Mouse (Mus musculus): ENCODE results near the gene Thsd7a. TPM values are rescaled to one million over a fixed set of nuclear protein-coding genes. Genes with fewer than 3 reads are reported as not detected.

Gene Thsd7a
- total and polyA plus RNA-seq, 2 experiments, result 0.13 to 0.37 TPM

- no peaks in the 10 kb centered on the region for H3K79me2 ChIP-seq (ENCODE audit: control insufficient read depth, insufficient read depth, low read length)
- H3K27me3 ChIP-seq (ENCODE audit: control insufficient read depth, insufficient read depth, low read length), result no peaks in the 10 kb centered on the region
- DNase-seq (ENCODE audit: extremely low read depth, low read depth, low spot score), result no peak
- TF ChIP-seq CTCF (IDR thresholded peaks at IDR 0.05; ENCODE audit: low read depth, low read length) (no peak), POLR2A (IDR thresholded peaks at IDR 0.05; ENCODE audit: extremely low read depth, insufficient read depth, low read length) (no peak)
- no peak overlapping the region for H3K27ac ChIP-seq (replicated peaks; ENCODE audit: insufficient read depth, low read depth, low read length)
- no peaks in the 10 kb centered on the region for H3K4me1 ChIP-seq (ENCODE audit: control insufficient read depth, insufficient read depth, low read length)
- no peaks in the 10 kb centered on the region for H3K36me3 ChIP-seq (ENCODE audit: control insufficient read depth, insufficient read depth, low read length)
- no peak overlapping the region for H3K4me3 ChIP-seq (ENCODE audit: insufficient read depth, low read depth, low read length)
- no peak overlapping the region for H3K9ac ChIP-seq (ENCODE audit: low read depth, low read length)
Observed at GRCm38 (mm10) chr6:12519121-12519520, 230.1 kb downstream of the Thsd7a start.

GRCm38 (mm10) chr6:12518283-12518903, 230.8 kb downstream of the Thsd7a start:
- WGBS, result 91% methylated on average over 9 of the region's 9 CpGs
- Histone ChIP-seq H3K27me3 (ENCODE audit: control insufficient read depth, insufficient read depth, low read length) (no peaks in the 10 kb centered on the region), H3K4me1 (ENCODE audit: control insufficient read depth, insufficient read depth, low read length) (no peaks in the 10 kb centered on the region), H3K27ac (replicated peaks; ENCODE audit: insufficient read depth, low read depth, low read length) (no peak overlapping the region), H3K9ac (ENCODE audit: low read depth, low read length) (no peak overlapping the region), H3K36me3 (ENCODE audit: control insufficient read depth, insufficient read depth, low read length) (no peaks in the 10 kb centered on the region), H3K4me3 (ENCODE audit: insufficient read depth, low read depth, low read length) (no peak overlapping the region), H3K79me2 (ENCODE audit: control insufficient read depth, insufficient read depth, low read length) (no peaks in the 10 kb centered on the region)
- no peak for DNase-seq (ENCODE audit: extremely low read depth, low read depth, low spot score)
- no peak for TF ChIP-seq CTCF (IDR thresholded peaks at IDR 0.05; ENCODE audit: low read depth, low read length)
- no peak for TF ChIP-seq POLR2A (IDR thresholded peaks at IDR 0.05; ENCODE audit: extremely low read depth, insufficient read depth, low read length)

GRCm38 (mm10) chr6:12517726-12518125, 231.5 kb downstream of the Thsd7a start:
- H3K36me3 ChIP-seq (ENCODE audit: control insufficient read depth, insufficient read depth, low read length), result no peaks in the 10 kb centered on the region
- H3K4me1 ChIP-seq (ENCODE audit: control insufficient read depth, insufficient read depth, low read length), result no peaks in the 10 kb centered on the region
- no peaks in the 10 kb centered on the region for H3K79me2 ChIP-seq (ENCODE audit: control insufficient read depth, insufficient read depth, low read length)
- TF ChIP-seq CTCF (IDR thresholded peaks at IDR 0.05; ENCODE audit: low read depth, low read length), result no peak
- no peak for TF ChIP-seq POLR2A (IDR thresholded peaks at IDR 0.05; ENCODE audit: extremely low read depth, insufficient read depth, low read length)
- no peak for DNase-seq (ENCODE audit: extremely low read depth, low read depth, low spot score)
- no peak overlapping the region for H3K4me3 ChIP-seq (ENCODE audit: insufficient read depth, low read depth, low read length)
- H3K9ac ChIP-seq (ENCODE audit: low read depth, low read length), result no peak overlapping the region
- H3K27me3 ChIP-seq (ENCODE audit: control insufficient read depth, insufficient read depth, low read length), result no peaks in the 10 kb centered on the region
- H3K27ac ChIP-seq (replicated peaks; ENCODE audit: insufficient read depth, low read depth, low read length), result no peak overlapping the region

- 63% methylated on average over 2 of the region's 2 CpGs for WGBS
- Histone ChIP-seq H3K79me2 (ENCODE audit: control insufficient read depth, insufficient read depth, low read length) (no peaks in the 10 kb centered on the region), H3K4me1 (ENCODE audit: control insufficient read depth, insufficient read depth, low read length) (no peaks in the 10 kb centered on the region), H3K36me3 (ENCODE audit: control insufficient read depth, insufficient read depth, low read length) (no peaks in the 10 kb centered on the region), H3K27ac (replicated peaks; ENCODE audit: insufficient read depth, low read depth, low read length) (no peak overlapping the region), H3K9ac (ENCODE audit: low read depth, low read length) (no peak overlapping the region), H3K4me3 (ENCODE audit: insufficient read depth, low read depth, low read length) (no peak overlapping the region), H3K27me3 (ENCODE audit: control insufficient read depth, insufficient read depth, low read length) (no peaks in the 10 kb centered on the region)
- no peak for DNase-seq (ENCODE audit: extremely low read depth, low read depth, low spot score)
- TF ChIP-seq POLR2A (IDR thresholded peaks at IDR 0.05; ENCODE audit: extremely low read depth, insufficient read depth, low read length) (no peak), CTCF (IDR thresholded peaks at IDR 0.05; ENCODE audit: low read depth, low read length) (no peak)
Observed at GRCm38 (mm10) chr6:12506877-12507276, 242.3 kb downstream of the Thsd7a start.

- no peaks in the 10 kb centered on the region for H3K79me2 ChIP-seq (ENCODE audit: control insufficient read depth, insufficient read depth, low read length)
- no peak overlapping the region for H3K9ac ChIP-seq (ENCODE audit: low read depth, low read length)
- WGBS, result 85% methylated on average over 7 of the region's 7 CpGs
- H3K4me1 ChIP-seq (ENCODE audit: control insufficient read depth, insufficient read depth, low read length), result no peaks in the 10 kb centered on the region
- H3K27me3 ChIP-seq (ENCODE audit: control insufficient read depth, insufficient read depth, low read length), result no peaks in the 10 kb centered on the region
- DNase-seq (ENCODE audit: extremely low read depth, low read depth, low spot score), result no peak
- no peak overlapping the region for H3K27ac ChIP-seq (replicated peaks; ENCODE audit: insufficient read depth, low read depth, low read length)
- H3K36me3 ChIP-seq (ENCODE audit: control insufficient read depth, insufficient read depth, low read length), result no peaks in the 10 kb centered on the region
- no peak overlapping the region for H3K4me3 ChIP-seq (ENCODE audit: insufficient read depth, low read depth, low read length)
- no peak for TF ChIP-seq CTCF (IDR thresholded peaks at IDR 0.05; ENCODE audit: low read depth, low read length)
Observed at GRCm38 (mm10) chr6:12503867-12504266, 245.3 kb downstream of the Thsd7a start.

GRCm38 (mm10) chr6:12500888-12501287, 248.3 kb downstream of the Thsd7a start:
- no peaks in the 10 kb centered on the region for H3K79me2 ChIP-seq (ENCODE audit: control insufficient read depth, insufficient read depth, low read length)
- WGBS, result 81% methylated on average over 7 of the region's 7 CpGs
- H3K27ac ChIP-seq (replicated peaks; ENCODE audit: insufficient read depth, low read depth, low read length), result no peak overlapping the region
- H3K36me3 ChIP-seq (ENCODE audit: control insufficient read depth, insufficient read depth, low read length), result no peaks in the 10 kb centered on the region
- no peak for TF ChIP-seq CTCF (IDR thresholded peaks at IDR 0.05; ENCODE audit: low read depth, low read length)
- no peak for TF ChIP-seq POLR2A (IDR thresholded peaks at IDR 0.05; ENCODE audit: extremely low read depth, insufficient read depth, low read length)
- no peaks in the 10 kb centered on the region for H3K4me1 ChIP-seq (ENCODE audit: control insufficient read depth, insufficient read depth, low read length)
- no peak for DNase-seq (ENCODE audit: extremely low read depth, low read depth, low spot score)
- H3K9ac ChIP-seq (ENCODE audit: low read depth, low read length), result no peak overlapping the region
- H3K4me3 ChIP-seq (ENCODE audit: insufficient read depth, low read depth, low read length), result no peak overlapping the region
- H3K27me3 ChIP-seq (ENCODE audit: control insufficient read depth, insufficient read depth, low read length), result no peaks in the 10 kb centered on the region
